Mouse (Mus musculus): ENCODE data around the gene Rxfp4.
"Not testable (repeated sequence)": the region's sequence is repeated elsewhere in the genome, so short reads cannot be mapped to it uniquely, and the experiment has no call there.

The Rxfp4 gene

GRCm38 (mm10) chr3:88607065-88607757 lies 45.7 kb downstream of the Rxfp4 start:
- DNase-seq = peak; percentile 89 to 94

- not testable (repeated sequence) for DNase-seq
These were observed 47.3 kb downstream of the Rxfp4 start, which contains the start of gene Arhgef2 for GRCm38 (mm10) chr3:88605666-88606065. Gene Arhgef2, plus strand, starts transcription at chr3:88605966.

DNA sequence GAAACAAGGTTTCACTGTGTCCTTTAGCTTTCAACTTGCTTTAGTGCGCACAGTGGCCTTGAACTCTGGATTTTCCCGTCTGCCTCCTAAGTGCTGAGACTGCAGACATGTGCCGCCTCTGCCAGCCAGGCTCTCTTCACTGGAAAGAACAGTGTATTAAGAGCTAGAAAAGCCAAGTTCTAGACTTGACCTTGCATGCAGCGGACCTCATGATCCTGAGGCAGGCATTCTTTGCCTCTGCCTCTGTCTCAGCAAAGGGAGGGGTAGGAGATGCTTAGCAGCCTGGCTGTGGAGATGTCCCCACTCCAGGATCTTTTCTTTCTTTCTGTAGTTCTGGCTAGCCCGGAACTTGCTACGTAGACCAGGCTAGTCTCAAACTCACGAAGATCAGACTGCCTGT lies 48.1 kb downstream of the Rxfp4 start:
- no peak for DNase-seq

DNA sequence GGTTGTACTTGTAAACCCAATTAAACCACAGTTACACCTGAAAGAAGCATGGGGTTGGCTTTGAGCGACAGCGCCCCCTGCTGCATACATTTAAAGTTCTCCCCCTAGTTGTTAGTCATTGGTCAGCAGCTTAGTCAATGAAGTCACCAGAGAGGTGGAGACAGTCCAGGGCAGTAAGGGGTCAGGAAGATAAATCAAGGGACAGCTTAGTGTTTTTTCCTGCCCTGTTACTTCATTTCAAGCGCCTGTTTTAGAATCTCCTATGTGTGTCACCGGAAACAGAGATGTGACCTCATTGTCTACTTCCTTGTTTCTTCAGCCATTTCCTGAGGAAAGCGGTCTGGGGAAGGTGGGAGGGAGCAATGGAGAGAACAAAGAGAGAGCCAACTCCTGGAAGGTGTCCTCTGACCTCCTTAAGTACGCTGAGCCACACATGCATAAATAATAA lies 49.2 kb downstream of the Rxfp4 start:
- DNase-seq = peak; percentile 80 to 89

- DNase-seq = no peak
These were observed 50.5 kb downstream of the Rxfp4 start for GRCm38 (mm10) chr3:88602466-88602865.

Measured in lung, postnatal 4 days (tissue).